Mouse (Mus musculus): ENCODE measurements at regions not wholly inside any gene's neighbourhood (a gene's known extent, or its start where the extent isn't known, plus 50 kb on each side); places are given as distances from the start of the nearest gene placed in this dataset.

- H3K27me3 ChIP-seq = no peaks in the 10 kb centered on the region
- POLR2A ChIA-PET = no interaction called here
- CTCF ChIA-PET = interaction anchor here (1.2 kb wide), 1 partner anchor 19 kb away, joined by 3 read pairs; no protein-coding TSS in a partner anchor
- DNase-seq (ENCODE audit: low read depth, low spot score) (no peak), ATAC-seq (no peak)
- in situ Hi-C loops (cut with MboI; ENCODE audit: low pct_unique_long_range_greater_than_20kb) = no loop called here
- no peak for TF ChIP-seq CTCF (IDR thresholded peaks at IDR 0.05)
Measured at GRCm38 (mm10) chr7:121259497-121260009, 132.1 kb upstream of the Hs3st2 start.

GRCm38 (mm10) chr7:121269358-121269757 is 122.3 kb upstream of the Hs3st2 start:
- DNase-seq (ENCODE audit: low read depth, low spot score) = no peak
- ATAC-seq = no peak
- POLR2A ChIA-PET = no interaction called here
- CTCF ChIA-PET = no interaction called here
- no peaks in the 10 kb centered on the region for H3K27me3 ChIP-seq
- TF ChIP-seq CTCF (IDR thresholded peaks at IDR 0.05) = no peak
- in situ Hi-C loops (cut with MboI; ENCODE audit: low pct_unique_long_range_greater_than_20kb) = no loop called here

GRCm38 (mm10) chr7:121280597-121280996 is 111.1 kb upstream of the Hs3st2 start:
- POLR2A ChIA-PET = no interaction called here
- no peak for TF ChIP-seq CTCF (IDR thresholded peaks at IDR 0.05)
- CTCF ChIA-PET = no interaction called here
- no peaks in the 10 kb centered on the region for H3K27me3 ChIP-seq
- no peak for ATAC-seq
- DNase-seq (ENCODE audit: low read depth, low spot score) = no peak
- in situ Hi-C loops (cut with MboI; ENCODE audit: low pct_unique_long_range_greater_than_20kb) = no loop called here

GRCm38 (mm10) chr7:121282154-121282553 is 109.5 kb upstream of the Hs3st2 start:
- POLR2A ChIA-PET = no interaction called here
- CTCF ChIA-PET = no interaction called here
- no peak for ATAC-seq
- TF ChIP-seq CTCF (IDR thresholded peaks at IDR 0.05) = no peak
- H3K27me3 ChIP-seq = no peaks in the 10 kb centered on the region
- in situ Hi-C loops (cut with MboI; ENCODE audit: low pct_unique_long_range_greater_than_20kb) = no loop called here
- DNase-seq (ENCODE audit: low read depth, low spot score) = no peak

- ChIA-PET POLR2A (no interaction called here), CTCF (no interaction called here)
- no peak for TF ChIP-seq CTCF (IDR thresholded peaks at IDR 0.05)
- DNase-seq (ENCODE audit: low read depth, low spot score) (no peak), ATAC-seq (no peak)
- H3K27me3 ChIP-seq = no peaks in the 10 kb centered on the region
- in situ Hi-C loops (cut with MboI; ENCODE audit: low pct_unique_long_range_greater_than_20kb) = no loop called here
Measured at GRCm38 (mm10) chr7:121289737-121290136, 101.9 kb upstream of the Hs3st2 start.

- ChIA-PET CTCF (no interaction called here), POLR2A (no interaction called here)
- H3K27me3 ChIP-seq = no peaks in the 10 kb centered on the region
- no peak for TF ChIP-seq CTCF (IDR thresholded peaks at IDR 0.05)
- ATAC-seq (no peak), DNase-seq (ENCODE audit: low read depth, low spot score) (no peak)
- in situ Hi-C loops (cut with MboI; ENCODE audit: low pct_unique_long_range_greater_than_20kb) = no loop called here
Measured at GRCm38 (mm10) chr7:121296151-121296695, 95.4 kb upstream of the Hs3st2 start.

- ChIA-PET POLR2A (no interaction called here), CTCF (no interaction called here)
- no peak for TF ChIP-seq CTCF (IDR thresholded peaks at IDR 0.05)
- in situ Hi-C loops (cut with MboI; ENCODE audit: low pct_unique_long_range_greater_than_20kb) = no loop called here
- DNase-seq (ENCODE audit: low read depth, low spot score) (no peak), ATAC-seq (no peak)
- peaks cover 8% of the 10 kb centered on the region for H3K27me3 ChIP-seq
Measured at GRCm38 (mm10) chr7:121312961-121313587, 78.6 kb upstream of the Hs3st2 start.

- no peak for ATAC-seq
- DNase-seq (ENCODE audit: low read depth, low spot score) = no peak
- no peak for TF ChIP-seq CTCF (IDR thresholded peaks at IDR 0.05)
- in situ Hi-C loops (cut with MboI; ENCODE audit: low pct_unique_long_range_greater_than_20kb) = no loop called here
- H3K27me3 ChIP-seq = peaks cover 8% of the 10 kb centered on the region
- ChIA-PET CTCF (no interaction called here), POLR2A (no interaction called here)
Measured at GRCm38 (mm10) chr7:121314521-121314920, 77.1 kb upstream of the Hs3st2 start.

- peaks cover 3% of the 10 kb centered on the region for H3K27me3 ChIP-seq
- in situ Hi-C loops (cut with MboI; ENCODE audit: low pct_unique_long_range_greater_than_20kb) = no loop called here
- TF ChIP-seq CTCF (IDR thresholded peaks at IDR 0.05) = no peak
- ATAC-seq (no peak), DNase-seq (ENCODE audit: low read depth, low spot score) (no peak)
- ChIA-PET CTCF (interaction anchor here (1.7 kb wide), 1 partner anchor 62 kb away, joined by 4 read pairs; no protein-coding TSS in a partner anchor), POLR2A (no interaction called here)
Measured at GRCm38 (mm10) chr7:121329274-121329673, 62.4 kb upstream of the Hs3st2 start.

GRCm38 (mm10) chr7:121332532-121332931 is 59.1 kb upstream of the Hs3st2 start:
- H3K27me3 ChIP-seq = peaks cover 3% of the 10 kb centered on the region
- POLR2A ChIA-PET = no interaction called here
- ATAC-seq (no peak), DNase-seq (ENCODE audit: low read depth, low spot score) (no peak)
- TF ChIP-seq CTCF (IDR thresholded peaks at IDR 0.05) = no peak
- in situ Hi-C loops (cut with MboI; ENCODE audit: low pct_unique_long_range_greater_than_20kb) = no loop called here
- CTCF ChIA-PET = no interaction called here

GRCm38 (mm10) chr7:121335390-121336109 is 56.1 kb upstream of the Hs3st2 start:
- DNase-seq (ENCODE audit: low read depth, low spot score) (no peak), ATAC-seq (no peak)
- no peak for TF ChIP-seq CTCF (IDR thresholded peaks at IDR 0.05)
- in situ Hi-C loops (cut with MboI; ENCODE audit: low pct_unique_long_range_greater_than_20kb) = no loop called here
- POLR2A ChIA-PET = no interaction called here
- CTCF ChIA-PET = no interaction called here
- no peaks in the 10 kb centered on the region for H3K27me3 ChIP-seq

Data from Patski (cell line).